Mouse (Mus musculus): ENCODE results near the gene 1700092M07Rik. TPM values are rescaled to one million over a fixed set of nuclear protein-coding genes. Genes with fewer than 3 reads are reported as not detected.

1700092M07Rik gene
- polyA plus RNA-seq, 1 experiment from 2014 or later, result 2.3 TPM

DNA sequence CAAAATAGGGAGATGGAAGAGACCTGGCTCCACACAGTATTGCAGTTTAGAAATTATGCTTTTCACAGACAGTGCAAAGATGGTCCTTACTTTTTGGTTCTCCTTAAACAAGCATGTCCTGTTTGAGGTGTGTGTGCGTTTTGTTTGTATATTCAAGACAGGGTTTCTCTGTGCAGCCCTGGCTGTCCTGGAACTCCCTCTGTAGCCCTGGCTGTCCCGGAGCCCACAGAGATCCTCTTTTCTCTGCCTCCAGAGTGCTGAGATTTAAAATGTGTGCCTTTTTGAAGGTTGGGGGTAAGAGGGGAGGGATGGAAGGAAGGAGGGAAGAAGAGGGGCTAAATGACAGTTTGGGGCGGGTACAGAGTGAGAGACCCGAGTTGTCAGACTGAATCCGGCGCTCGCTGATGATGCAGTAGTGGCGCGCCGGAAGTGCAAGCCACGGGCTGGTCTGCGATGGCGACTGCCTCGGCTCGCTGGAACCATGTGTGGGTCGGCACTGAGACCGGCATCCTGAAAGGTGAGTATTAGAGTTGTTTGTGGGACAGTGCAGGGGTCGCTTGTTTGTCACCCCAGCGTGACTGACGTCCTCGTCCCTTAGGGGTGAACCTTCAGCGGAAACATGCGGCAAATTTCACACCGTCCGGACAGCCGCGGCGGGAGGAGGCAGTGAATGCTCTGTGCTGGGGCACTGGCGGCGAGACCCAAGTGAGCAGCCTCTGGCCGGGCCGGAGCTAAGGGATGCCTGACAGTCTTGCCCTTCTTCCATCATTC, 4.9 kb upstream of the 1700092M07Rik start, which contains the start of gene Wdr74:
Gene Wdr74, plus strand, starts transcription at position 439 of the 771 bp plus-strand sequence.
- WGBS, result under 1% methylated on average over 32 of the region's 32 CpGs
- Histone ChIP-seq H3K9ac (peak within 1 kb of the TSS; percentile 61), H3K36me3 (peaks cover 28% of the 10 kb centered on the region), H3K4me2 (replicated peaks) (peak within 1 kb of the TSS; percentile 98), H3K9me3 (no peaks in the 10 kb centered on the region), H3K27ac (no peak within 1 kb of the TSS), H3K27me3 (replicated peaks) (no peaks in the 10 kb centered on the region), H3K4me1 (peaks cover 4% of the 10 kb centered on the region), H3K4me3 (peak within 1 kb of the TSS; percentile 62)
- ATAC-seq (ENCODE audit: low FRiP score, low read depth), result peak; percentile 95

DNA sequence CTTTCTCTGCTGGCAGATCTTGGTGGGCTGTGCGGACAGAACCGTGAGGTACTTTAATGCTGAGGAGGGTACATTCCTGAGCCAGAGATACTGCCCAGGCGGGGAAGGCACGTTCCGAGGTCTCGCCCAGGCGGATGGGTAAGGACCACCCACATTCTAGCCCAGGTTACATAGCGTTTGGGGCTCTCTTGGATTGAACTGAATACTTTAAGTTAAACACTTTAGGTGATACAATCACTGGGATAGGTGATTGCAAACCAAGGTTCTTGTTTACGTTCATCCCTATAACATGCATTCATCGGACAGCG, 4.4 kb upstream of the 1700092M07Rik start:
- H3K4me2 ChIP-seq (replicated peaks), result peak overlapping the region; percentile 98
- peaks cover 9% of the 10 kb centered on the region for H3K4me1 ChIP-seq
- 4% methylated on average over 11 of the region's 11 CpGs for WGBS
- H3K9me3 ChIP-seq, result no peaks in the 10 kb centered on the region
- H3K4me3 ChIP-seq, result peak overlapping the region; percentile 62
- no peak overlapping the region for H3K27ac ChIP-seq
- peaks cover 30% of the 10 kb centered on the region for H3K36me3 ChIP-seq
- H3K9ac ChIP-seq, result peak overlapping the region; percentile 61
- H3K27me3 ChIP-seq (replicated peaks), result no peaks in the 10 kb centered on the region
- ATAC-seq (ENCODE audit: low FRiP score, low read depth), result peak; percentile 38

DNA sequence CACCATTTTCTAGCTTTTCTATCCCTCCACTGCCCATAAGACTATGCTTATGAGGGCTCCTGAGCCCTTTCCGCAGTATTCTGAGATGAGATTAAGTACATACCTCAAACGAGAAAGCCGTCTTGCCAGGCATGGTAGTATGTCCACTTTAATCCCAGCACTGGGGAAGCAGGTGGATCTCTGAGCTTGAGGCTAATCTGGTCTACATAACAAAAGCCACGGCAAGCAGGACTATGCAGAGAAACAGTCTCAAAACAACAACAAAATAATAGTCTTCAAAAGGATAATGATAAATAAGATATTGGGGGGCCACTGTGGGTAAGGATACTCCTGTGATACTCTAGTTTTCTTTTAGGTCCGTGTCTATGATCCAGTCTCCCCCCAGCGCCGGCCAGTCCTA, 1.6 kb upstream of the 1700092M07Rik start:
- Histone ChIP-seq H3K9ac (no peak overlapping the region), H3K27me3 (replicated peaks) (no peaks in the 10 kb centered on the region), H3K36me3 (peaks cover 39% of the 10 kb centered on the region), H3K4me1 (peaks cover 19% of the 10 kb centered on the region), H3K4me3 (no peak overlapping the region), H3K4me2 (replicated peaks) (no peak overlapping the region), H3K27ac (no peak overlapping the region), H3K9me3 (no peaks in the 10 kb centered on the region)
- WGBS, result 92% methylated on average over 7 of the region's 7 CpGs
- no peak for ATAC-seq (ENCODE audit: low FRiP score, low read depth)

DNA sequence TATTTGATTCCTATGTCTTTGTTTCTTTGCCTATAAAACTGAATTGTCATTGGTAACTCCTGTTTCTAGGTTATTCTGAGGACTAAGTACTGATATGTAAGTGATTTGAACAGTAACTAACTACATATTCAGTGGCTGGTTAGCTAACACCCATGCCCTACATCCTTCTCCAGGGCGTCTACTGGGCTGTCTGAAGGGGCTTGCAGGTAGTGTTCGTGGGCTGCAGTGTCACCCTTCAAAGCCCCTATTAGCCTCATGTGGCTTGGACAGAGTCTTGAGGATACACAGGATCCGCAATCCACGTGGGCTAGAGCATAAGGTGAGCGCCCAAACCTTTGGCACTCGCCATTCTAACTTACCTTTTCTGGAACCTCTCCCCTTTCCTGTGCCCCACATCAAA, 872 bp upstream of the 1700092M07Rik start:
- Histone ChIP-seq H3K4me1 (peaks cover 19% of the 10 kb centered on the region), H3K27me3 (replicated peaks) (no peaks in the 10 kb centered on the region), H3K9me3 (no peaks in the 10 kb centered on the region), H3K4me3 (no peak overlapping the region), H3K36me3 (peaks cover 43% of the 10 kb centered on the region), H3K4me2 (replicated peaks) (no peak overlapping the region), H3K9ac (no peak overlapping the region), H3K27ac (no peak overlapping the region)
- WGBS, result 95% methylated on average over 6 of the region's 6 CpGs
- no peak for ATAC-seq (ENCODE audit: low FRiP score, low read depth)

- Histone ChIP-seq H3K27ac (peak within 1 kb of the TSS; percentile 69; the same call in 1 of the 2 replicates), H3K4me1 (peaks cover 19% of the 10 kb centered on the region)
These were observed 838 bp downstream of the 1700092M07Rik start, which contains the start of gene Stx5a for GRCm38 (mm10) chr19:8741243-8741869. TSS of gene Stx5a (plus strand) at chr19:8741413.

DNA sequence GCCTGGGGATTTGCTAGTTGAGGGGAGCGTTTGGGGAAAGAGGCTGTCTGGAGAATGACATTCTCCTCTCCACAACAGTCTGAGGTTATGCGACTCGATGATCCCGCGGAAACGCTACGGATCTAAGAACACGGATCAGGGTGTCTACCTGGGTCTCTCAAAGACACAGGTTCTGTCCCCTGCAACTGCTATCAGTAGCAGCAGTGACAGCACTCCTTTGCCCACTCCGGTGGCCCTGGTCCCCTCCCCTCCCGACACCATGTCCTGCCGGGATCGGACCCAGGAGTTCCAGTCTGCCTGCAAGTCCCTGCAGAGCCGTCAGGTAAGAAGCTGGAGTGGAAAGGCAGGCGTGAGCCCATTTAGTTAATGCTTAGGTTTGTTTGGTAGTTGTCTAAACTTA, 1.7 kb downstream of the 1700092M07Rik start:
- Histone ChIP-seq H3K4me1 (peaks cover 19% of the 10 kb centered on the region), H3K9ac (peak overlapping the region; percentile 83), H3K4me3 (peak overlapping the region; percentile 76), H3K9me3 (no peaks in the 10 kb centered on the region), H3K4me2 (replicated peaks) (peak overlapping the region; percentile 89), H3K36me3 (peaks cover 63% of the 10 kb centered on the region), H3K27me3 (replicated peaks) (no peaks in the 10 kb centered on the region), H3K27ac (no peak overlapping the region)
- ATAC-seq (ENCODE audit: low FRiP score, low read depth), result no peak
- 24% methylated on average over 14 of the region's 14 CpGs for WGBS

More at GRCm38 (mm10) chr19:8741243-8741869, 838 bp downstream of the 1700092M07Rik start, which contains the start of gene Stx5a:
- no peaks in the 10 kb centered on the region for H3K27me3 ChIP-seq (replicated peaks)
- under 1% methylated on average over 36 of the region's 36 CpGs for WGBS
- H3K9me3 ChIP-seq, result no peaks in the 10 kb centered on the region
- H3K9ac ChIP-seq, result peak within 1 kb of the TSS; percentile 83
- ATAC-seq (ENCODE audit: low FRiP score, low read depth), result peak; percentile 97
- peak within 1 kb of the TSS; percentile 89 for H3K4me2 ChIP-seq (replicated peaks)
- H3K36me3 ChIP-seq, result peaks cover 57% of the 10 kb centered on the region
- H3K4me3 ChIP-seq, result peak within 1 kb of the TSS; percentile 76

GRCm38 (mm10) chr19:8745382-8745781, 4.9 kb downstream of the 1700092M07Rik start:
- H3K4me2 ChIP-seq (replicated peaks), result no peak overlapping the region
- 98% methylated on average over 1 of the region's 1 CpGs for WGBS

DNA sequence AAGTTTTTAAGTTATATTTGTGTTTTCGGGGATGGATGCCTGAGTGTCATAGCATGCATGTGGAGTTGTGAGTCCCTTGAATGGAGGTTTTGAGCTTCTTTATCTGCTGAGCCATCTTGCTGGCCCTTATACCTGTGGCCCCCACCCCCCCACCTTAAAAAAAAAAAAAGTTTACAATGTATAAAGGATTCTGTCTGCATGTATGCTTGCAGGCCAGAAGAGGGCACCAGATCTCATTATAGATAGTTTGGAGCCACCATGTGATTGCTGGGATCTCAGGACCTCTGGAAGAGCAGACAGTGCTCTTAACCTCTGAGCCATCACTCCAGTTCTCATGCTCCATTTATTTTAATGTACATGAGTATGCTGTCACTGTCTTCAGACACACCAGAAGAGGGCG, 6.8 kb downstream of the 1700092M07Rik start:
- no peak overlapping the region for H3K27ac ChIP-seq
- H3K9me3 ChIP-seq, result no peaks in the 10 kb centered on the region
- no peak for ATAC-seq (ENCODE audit: low FRiP score, low read depth)
- WGBS, result 71% methylated on average over 2 of the region's 2 CpGs
- peaks cover 82% of the 10 kb centered on the region for H3K36me3 ChIP-seq
- no peaks in the 10 kb centered on the region for H3K27me3 ChIP-seq (replicated peaks)
- H3K4me3 ChIP-seq, result no peak overlapping the region
- H3K4me2 ChIP-seq (replicated peaks), result no peak overlapping the region
- no peak overlapping the region for H3K9ac ChIP-seq
- H3K4me1 ChIP-seq, result peaks cover 6% of the 10 kb centered on the region

More at GRCm38 (mm10) chr19:8745382-8745781, 4.9 kb downstream of the 1700092M07Rik start:
- Histone ChIP-seq H3K4me1 (peaks cover 17% of the 10 kb centered on the region), H3K4me3 (no peak overlapping the region), H3K27me3 (replicated peaks) (no peaks in the 10 kb centered on the region), H3K9ac (no peak overlapping the region), H3K27ac (no peak overlapping the region), H3K36me3 (peaks cover 68% of the 10 kb centered on the region), H3K9me3 (no peaks in the 10 kb centered on the region)
- no peak for ATAC-seq (ENCODE audit: low FRiP score, low read depth)

GRCm38 (mm10) chr19:8755652-8756051, 15.1 kb downstream of the 1700092M07Rik start:
- no peaks in the 10 kb centered on the region for H3K9me3 ChIP-seq
- H3K4me3 ChIP-seq, result no peak overlapping the region
- peaks cover 19% of the 10 kb centered on the region for H3K4me1 ChIP-seq
- ATAC-seq (ENCODE audit: low FRiP score, low read depth), result no peak
- H3K27me3 ChIP-seq (replicated peaks), result no peaks in the 10 kb centered on the region
- no peak overlapping the region for H3K9ac ChIP-seq
- H3K36me3 ChIP-seq, result peaks cover 41% of the 10 kb centered on the region
- no peak overlapping the region for H3K27ac ChIP-seq
- peak overlapping the region; percentile 77 for H3K4me2 ChIP-seq (replicated peaks)
- 78% methylated on average over 3 of the region's 3 CpGs for WGBS

DNA sequence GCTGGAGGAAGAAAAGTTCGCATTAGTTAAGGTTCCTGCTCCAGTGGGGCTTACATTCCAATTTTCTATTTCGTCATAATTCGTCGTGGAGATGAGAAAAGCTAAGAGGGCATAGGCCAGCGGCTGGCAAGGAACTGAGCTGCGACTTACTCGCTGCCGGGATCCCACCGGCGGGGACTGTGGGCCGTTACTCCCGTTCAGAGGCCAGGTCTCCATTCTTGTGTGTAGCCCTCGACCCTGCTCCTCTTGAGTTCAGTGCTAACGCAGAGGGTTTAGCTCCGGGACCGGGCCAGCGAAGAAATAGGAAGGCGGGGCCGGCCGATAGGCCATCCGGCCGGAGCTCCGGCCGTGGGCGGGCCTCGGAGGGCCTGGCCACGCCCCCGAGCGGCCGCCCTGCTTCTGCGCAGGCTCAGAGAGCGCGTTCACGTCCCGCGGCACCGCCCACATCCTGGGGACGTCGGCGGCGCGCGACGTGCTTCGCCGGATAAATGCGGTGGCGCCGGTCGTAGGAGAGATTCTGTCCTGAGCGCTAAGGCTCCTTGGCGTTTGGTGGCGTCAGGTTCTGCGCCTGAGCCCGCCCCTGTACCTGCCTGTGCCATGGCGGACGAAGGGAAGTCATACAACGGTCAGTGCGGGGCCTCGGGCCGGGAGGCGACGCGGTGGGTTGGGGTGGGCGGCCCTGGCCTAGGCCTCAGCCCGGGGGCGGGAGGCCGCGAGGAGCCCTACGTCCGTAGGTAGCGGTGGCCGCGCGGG, 16.3 kb downstream of the 1700092M07Rik start, which contains the start of gene Nxf1:
Gene Nxf1, plus strand, starts transcription at position 439 of the 753 bp plus-strand sequence.
- peak within 1 kb of the TSS; percentile 96 for H3K4me3 ChIP-seq
- peak within 1 kb of the TSS; percentile 77 for H3K4me2 ChIP-seq (replicated peaks)
- peak within 1 kb of the TSS; percentile 80 for H3K27ac ChIP-seq
- no peaks in the 10 kb centered on the region for H3K9me3 ChIP-seq
- H3K36me3 ChIP-seq, result peaks cover 31% of the 10 kb centered on the region
- WGBS, result 1% methylated on average over 74 of the region's 75 CpGs
- peaks cover 19% of the 10 kb centered on the region for H3K4me1 ChIP-seq
- no peaks in the 10 kb centered on the region for H3K27me3 ChIP-seq (replicated peaks)
- peak within 1 kb of the TSS; percentile 96 for H3K9ac ChIP-seq
- peak; percentile 95 for ATAC-seq (ENCODE audit: low FRiP score, low read depth)

GRCm38 (mm10) chr19:8757471-8757998, 17.0 kb downstream of the 1700092M07Rik start:
- Histone ChIP-seq H3K9ac (peak overlapping the region; percentile 96), H3K4me2 (replicated peaks) (peak overlapping the region; percentile 77), H3K4me1 (peaks cover 19% of the 10 kb centered on the region), H3K9me3 (no peaks in the 10 kb centered on the region), H3K36me3 (peaks cover 31% of the 10 kb centered on the region), H3K27ac (no peak overlapping the region; the same call in 1 of the 2 replicates), H3K4me3 (peak overlapping the region; percentile 96), H3K27me3 (replicated peaks) (no peaks in the 10 kb centered on the region)
- WGBS, result 8% methylated on average over 14 of the region's 14 CpGs
- ATAC-seq (ENCODE audit: low FRiP score, low read depth), result no peak
